Mouse (Mus musculus) gastrocnemius, adult 2 months (tissue): ENCODE measurements around the gene Slc4a1ap. TPM values are rescaled to one million over a fixed set of nuclear protein-coding genes. Genes with fewer than 3 reads are reported as not detected.

Experiments used
- DNase-seq: peaks from one replicate; pipeline ENCODE4 v3.0.0; 2022
- H3K27ac ChIP-seq: fragments of 200-600 bp; 2 replicates; pipeline ENCODE4 v1.8.1; 2022; ENCODE audit warnings: mild to moderate bottlenecking
- H3K4me3 ChIP-seq: fragments of 200-600 bp; 2 replicates; pipeline ENCODE4 v1.8.1; 2022; ENCODE audit warnings: mild to moderate bottlenecking, moderate library complexity
- CTCF ChIP-seq: fragments of 200-600 bp; IDR thresholded peaks from 2 replicates; pipeline ENCODE4 v1.8.1; 2022; ENCODE audit warnings: antibody characterized with exemption, mild to moderate bottlenecking, moderate library complexity
- intact Hi-C: fragments of 180-260 bp; cut with DNase I; formaldehyde crosslinking; loops from one replicate; pipeline ENCODE4 v1.15.1; 2025
- total RNA-seq, 2 experiments: library from RNA; stranded (reverse); gene quantifications; 2 replicates each; pipeline ENCODE4 v1.2.3; 2021

Gene Slc4a1ap
- total RNA-seq, 2 experiments from 2014 or later, result 20.5 to 25.7 TPM

DNA sequence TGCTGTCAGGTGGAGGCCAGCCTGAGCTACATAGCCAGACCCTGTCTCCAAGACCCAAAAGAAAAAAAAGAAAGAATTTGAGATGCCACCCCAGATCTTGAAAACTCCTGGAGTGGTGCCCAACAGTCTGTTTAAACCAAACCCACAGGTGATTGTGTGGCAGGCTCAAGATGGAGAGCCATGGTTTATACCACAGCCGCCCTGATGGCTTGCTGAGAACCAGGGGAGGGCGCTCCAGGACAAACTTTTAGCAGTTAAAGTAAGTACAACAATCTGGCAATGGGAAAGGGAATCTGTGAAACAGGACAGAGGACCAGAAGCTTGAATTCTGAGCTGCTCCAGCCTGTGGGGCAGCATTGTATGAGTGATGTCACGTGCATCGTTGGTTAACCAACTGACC lies 71.8 kb downstream of the Slc4a1ap start:
- TF ChIP-seq CTCF, result peak; percentile 56
- no peak overlapping the region for H3K4me3 ChIP-seq
- DNase-seq, result peak; percentile 43
- no peak overlapping the region for H3K27ac ChIP-seq
- intact Hi-C loops, result no loop called here

DNA sequence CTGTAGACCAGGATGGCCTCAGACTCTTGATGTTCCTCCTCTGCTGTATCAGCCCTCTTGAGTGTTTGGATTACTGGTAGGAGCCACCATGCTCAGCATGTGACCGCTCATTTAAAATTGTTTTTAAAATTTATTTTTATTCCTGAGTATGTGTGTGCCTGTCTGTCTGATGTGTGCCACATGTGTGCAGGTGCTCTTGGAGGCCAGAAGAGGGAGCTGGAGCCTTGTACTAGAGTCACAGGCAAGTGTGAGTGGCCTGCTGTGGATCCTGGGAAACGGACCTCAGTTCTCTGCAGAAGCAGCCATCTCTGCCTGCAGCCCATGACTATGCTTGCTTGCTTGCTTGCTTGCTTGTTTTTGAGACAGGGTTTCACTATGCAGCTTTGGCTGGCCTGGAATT lies 72.4 kb downstream of the Slc4a1ap start:
- TF ChIP-seq CTCF, result peak; percentile 33
- no peak overlapping the region for H3K27ac ChIP-seq
- intact Hi-C loops, result no loop called here
- H3K4me3 ChIP-seq, result no peak overlapping the region
- no peak for DNase-seq

DNA sequence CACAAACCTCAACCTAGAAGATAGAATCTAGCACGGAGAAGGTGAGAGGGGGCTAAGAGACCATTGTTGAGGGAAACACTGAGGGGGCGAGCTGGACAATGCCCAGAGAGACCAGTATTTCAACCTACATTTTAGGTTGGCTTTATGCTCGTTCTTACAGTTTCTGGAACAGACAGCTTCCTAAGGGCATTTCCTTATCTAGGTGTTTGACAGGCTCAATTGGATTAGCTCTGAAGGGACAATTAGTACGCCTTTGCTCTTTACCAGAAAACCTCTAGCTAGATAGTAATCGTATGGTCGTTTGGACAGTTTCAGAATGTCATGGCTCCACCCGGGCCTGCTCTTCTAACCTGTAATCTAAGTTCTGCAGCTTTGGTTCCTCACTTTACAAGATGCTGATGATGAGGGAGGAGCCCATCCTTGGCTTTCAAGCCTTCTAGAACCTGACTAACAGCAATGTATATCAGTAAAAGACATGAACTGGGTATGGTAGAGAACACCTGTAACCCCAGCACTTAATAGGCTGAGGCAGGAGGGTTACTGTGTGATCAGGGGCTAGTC lies 74.4 kb downstream of the Slc4a1ap start:
- H3K4me3 ChIP-seq, result no peak overlapping the region
- intact Hi-C loops, result no loop called here
- DNase-seq, result no peak
- no peak overlapping the region for H3K27ac ChIP-seq
- no peak for TF ChIP-seq CTCF

DNA sequence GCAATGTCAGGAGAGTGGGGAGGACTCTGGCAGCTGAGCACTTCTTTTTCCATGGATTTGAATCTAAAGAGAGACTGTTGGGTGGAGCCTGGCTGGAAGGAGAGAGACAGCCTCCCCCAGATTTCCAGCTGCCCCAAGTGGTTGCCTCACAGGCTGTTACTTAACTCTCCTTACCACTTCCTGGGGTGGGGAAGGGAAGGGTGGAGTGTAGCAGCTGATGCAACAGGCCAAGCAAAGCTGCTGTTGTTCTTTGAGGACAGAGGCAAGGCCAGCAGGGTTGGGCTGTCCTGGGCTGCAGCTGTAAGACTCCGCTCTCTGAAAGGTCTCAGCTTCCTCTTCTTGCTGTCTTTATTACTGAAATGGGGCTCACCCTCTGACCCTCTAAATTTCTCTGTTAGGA lies 75.6 kb downstream of the Slc4a1ap start:
- intact Hi-C loops, result no loop called here
- Histone ChIP-seq H3K27ac (peak overlapping the region; percentile 76), H3K4me3 (no peak overlapping the region)
- DNase-seq, result peak; percentile 81
- TF ChIP-seq CTCF, result no peak

DNA sequence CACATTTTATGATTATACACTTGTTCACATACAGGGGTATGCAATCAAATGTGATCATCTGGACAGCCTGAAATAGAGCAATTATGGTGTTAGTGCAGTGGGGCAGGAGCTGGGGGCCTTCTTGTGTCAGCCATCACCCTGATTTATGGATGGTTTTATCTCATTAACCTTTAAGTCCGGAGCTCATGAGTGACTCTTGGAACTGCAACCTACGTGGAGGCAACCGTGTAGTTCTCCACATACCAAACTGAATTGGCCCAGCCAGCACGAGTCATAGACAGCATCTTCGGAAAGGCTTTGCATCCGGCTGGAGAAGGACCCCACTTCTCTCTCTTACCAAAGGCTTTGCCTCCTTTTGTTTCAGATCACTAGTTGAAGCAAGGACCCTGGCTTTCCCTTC lies 77.0 kb downstream of the Slc4a1ap start:
- H3K27ac ChIP-seq, result no peak overlapping the region
- no peak overlapping the region for H3K4me3 ChIP-seq
- no peak for DNase-seq
- TF ChIP-seq CTCF, result no peak
- intact Hi-C loops, result no loop called here

DNA sequence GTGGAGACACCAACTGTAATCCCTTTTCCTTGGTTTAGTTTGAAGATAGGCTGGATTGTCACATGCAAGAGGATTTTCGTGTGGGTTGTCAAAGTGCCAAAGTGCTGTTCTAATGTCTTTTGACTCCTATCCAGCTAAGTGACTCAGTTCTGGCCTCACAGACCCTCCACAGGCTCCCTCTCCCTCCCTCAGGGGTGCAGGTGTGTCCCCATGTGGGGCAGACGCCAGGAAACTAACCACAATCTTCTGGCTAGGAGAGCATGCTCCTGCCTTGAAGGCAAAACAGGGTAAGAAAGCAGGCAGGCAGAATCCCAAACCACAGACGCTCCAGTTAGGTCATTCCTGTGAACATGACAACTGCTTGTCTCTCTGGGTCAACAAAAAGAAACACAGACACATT lies 79.4 kb downstream of the Slc4a1ap start:
- DNase-seq, result peak; percentile 87
- H3K27ac ChIP-seq, result peak overlapping the region; percentile 80
- H3K4me3 ChIP-seq, result no peak overlapping the region
- intact Hi-C loops, result no loop called here
- TF ChIP-seq CTCF, result no peak

Other genes starting within 250 kb of the Slc4a1ap start
- gene Ift172, start 235.9 kb upstream of the Slc4a1ap start, total RNA-seq, result 10 to 100 TPM; 26.0 to 34.8 TPM
- 1 to 10 TPM; 1.2 to 3.2 TPM for gene Fndc4, start 230.9 kb upstream of the Slc4a1ap start, total RNA-seq
- gene Gckr, start 229.6 kb upstream of the Slc4a1ap start, total RNA-seq, result not detected
- gene Zfp512, start 74.6 kb upstream of the Slc4a1ap start, total RNA-seq, result 10 to 100 TPM; 12.3 to 14.0 TPM
- gene 4930548H24Rik, start 41.3 kb upstream of the Slc4a1ap start, total RNA-seq, result under 1 TPM in 1 of 2 experiments, not detected in 1; 0.10 TPM
- gene Gpn1, start 32.3 kb upstream of the Slc4a1ap start, total RNA-seq, result 10 to 100 TPM; 16.7 to 18.7 TPM
- 10 to 100 TPM in 1 of 2 experiments, 1 to 10 TPM in 1; 9.6 to 12.5 TPM for gene Supt7l, start 812 bp downstream of the Slc4a1ap start, total RNA-seq
- gene Mrpl33, start 69.9 kb downstream of the Slc4a1ap start, total RNA-seq, result 100 to 1,000 TPM; 221 to 296 TPM
- 1 to 10 TPM; 3.9 to 5.9 TPM for gene Rbks, start 170.6 kb downstream of the Slc4a1ap start, total RNA-seq
- 10 to 100 TPM; 30.2 TPM for gene Babam2, start 170.7 kb downstream of the Slc4a1ap start, total RNA-seq